Mouse (Mus musculus) kidney, embryonic 14.5 days (tissue): ENCODE measurements at regions not wholly inside any gene's neighbourhood (a gene's known extent, or its start where the extent isn't known, plus 50 kb on each side); places are given as distances from the start of the nearest gene placed in this dataset.
A peak's percentile ranks its signal among the peaks of the same experiment; 100 is the strongest.

Experiments
- ATAC-seq: fragments of 200-750 bp; cut with Nextera tagmentation; 2 replicates; pipeline ENCODE4 v1.8.0; 2017; ENCODE audit warnings: moderate number of reproducible peaks, mild to moderate bottlenecking, moderate TSS enrichment, moderate library complexity; ENCODE audit not compliant: low FRiP score, low TSS enrichment
- H3K27ac ChIP-seq: fragments of 300-500 bp; sonication (generic); 2 replicates; pipeline ENCODE4 v1.5.1; 2014; ENCODE audit warnings: low read depth, mild to moderate bottlenecking, low read length, moderate library complexity, mixed read lengths
- H3K27me3 ChIP-seq: fragments of 300-500 bp; sonication (generic); 2 replicates; pipeline ENCODE4 v1.6.1; 2014; ENCODE audit warnings: mild to moderate bottlenecking, low read length; ENCODE audit not compliant: control insufficient read depth, insufficient read depth
- H3K36me3 ChIP-seq: fragments of 300-500 bp; sonication (generic); 2 replicates; pipeline ENCODE4 v1.6.1; 2014; ENCODE audit warnings: low read length, mixed read lengths; ENCODE audit not compliant: control insufficient read depth, insufficient read depth
- H3K4me1 ChIP-seq: fragments of 300-500 bp; sonication (generic); 2 replicates; pipeline ENCODE4 v1.6.1; 2014; ENCODE audit warnings: low read length, mixed read lengths; ENCODE audit not compliant: control insufficient read depth, insufficient read depth
- H3K4me2 ChIP-seq: fragments of 300-500 bp; sonication (generic); replicated peaks from 2 replicates; pipeline ENCODE4 v1.6.1; 2014; ENCODE audit warnings: low read depth, mild to moderate bottlenecking, low read length
- H3K4me3 ChIP-seq: fragments of 300-500 bp; sonication (generic); 2 replicates; pipeline ENCODE4 v1.5.1; 2014; ENCODE audit warnings: mild to moderate bottlenecking, low read length
- H3K9ac ChIP-seq: fragments of 300-500 bp; sonication (generic); 2 replicates; pipeline ENCODE4 v1.6.1; 2014; ENCODE audit warnings: low read depth, mild to moderate bottlenecking, low read length, moderate library complexity
- H3K9me3 ChIP-seq: fragments of 300-500 bp; sonication (generic); 2 replicates; pipeline ENCODE4 v1.6.1; 2016; ENCODE audit warnings: low read length; ENCODE audit not compliant: control insufficient read depth
- WGBS: fragments of 180-500 bp; shearing (Covaris S2); extraction: QIAGEN DNeasy Blood & Tissue Kit; methylation state at CpG from one replicate; pipeline ENCODE4 v1.1.7; 2014; 5-methylcytosine and 5-hydroxymethylcytosine counted together

DNA sequence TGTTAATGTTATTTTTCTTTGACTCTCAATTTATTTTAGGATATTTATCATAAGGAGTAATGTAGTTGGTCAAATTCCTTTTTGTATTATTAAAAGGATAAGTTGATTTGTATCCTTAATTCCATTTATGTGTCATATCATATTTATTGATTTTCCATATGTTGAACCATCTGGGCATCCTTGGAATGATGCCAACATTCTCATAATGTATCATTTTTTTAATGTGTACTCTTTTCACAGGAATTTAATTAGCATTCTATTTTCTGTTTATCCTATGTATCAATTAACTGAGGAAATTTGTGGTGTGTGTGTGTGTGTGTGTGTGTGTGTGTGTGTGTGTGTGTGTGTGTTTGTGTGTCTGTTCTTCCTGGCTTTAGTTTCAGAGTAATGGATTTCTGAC is 779.6 kb downstream of the Pcdh7 start:
- H3K27ac ChIP-seq: no peak overlapping the region
- H3K4me1 ChIP-seq: no peaks in the 10 kb centered on the region
- no peak overlapping the region for H3K9ac ChIP-seq
- no peak overlapping the region for H3K4me3 ChIP-seq
- ATAC-seq: no peak
- no peaks in the 10 kb centered on the region for H3K36me3 ChIP-seq
- H3K27me3 ChIP-seq: no peaks in the 10 kb centered on the region
- H3K9me3 ChIP-seq: no peaks in the 10 kb centered on the region
- no peak overlapping the region for H3K4me2 ChIP-seq

DNA sequence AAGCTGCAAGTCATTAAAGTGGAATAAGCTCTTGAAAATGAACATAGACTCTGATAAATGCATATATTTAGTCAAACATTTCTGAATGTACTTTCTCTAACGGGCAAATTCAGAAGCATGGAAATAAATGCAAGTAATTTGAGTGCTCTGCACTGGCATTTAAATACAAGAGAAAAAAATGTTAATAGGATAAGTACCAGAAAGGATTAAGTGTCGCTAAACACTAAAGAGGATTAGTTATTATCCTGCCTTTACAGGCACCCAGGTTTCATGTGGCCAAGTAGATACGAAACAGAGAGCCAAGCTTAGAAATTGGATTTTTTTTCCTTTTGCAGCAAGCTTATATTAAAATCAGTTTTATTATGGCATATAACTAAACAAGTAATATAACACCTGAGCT is 813.8 kb downstream of the Pcdh7 start:
- Histone ChIP-seq H3K27ac (no peak overlapping the region), H3K4me1 (no peaks in the 10 kb centered on the region), H3K27me3 (no peaks in the 10 kb centered on the region), H3K36me3 (no peaks in the 10 kb centered on the region), H3K9ac (no peak overlapping the region), H3K4me3 (no peak overlapping the region), H3K4me2 (no peak overlapping the region), H3K9me3 (no peaks in the 10 kb centered on the region)
- 78% methylated on average over 3 of the region's 3 CpGs for WGBS
- ATAC-seq: no peak

- Histone ChIP-seq H3K9ac (no peak overlapping the region), H3K9me3 (no peaks in the 10 kb centered on the region), H3K36me3 (no peaks in the 10 kb centered on the region), H3K4me3 (no peak overlapping the region), H3K4me2 (no peak overlapping the region), H3K27ac (no peak overlapping the region), H3K4me1 (no peaks in the 10 kb centered on the region), H3K27me3 (no peaks in the 10 kb centered on the region)
- peak; percentile 60; the same call in 1 of the 2 replicates for ATAC-seq
These were observed 839.0 kb downstream of the Pcdh7 start for GRCm38 (mm10) chr5:58556770-58557169.

- ATAC-seq: no peak
- Histone ChIP-seq H3K27ac (no peak overlapping the region), H3K9ac (no peak overlapping the region), H3K9me3 (no peaks in the 10 kb centered on the region), H3K4me2 (no peak overlapping the region), H3K27me3 (no peaks in the 10 kb centered on the region), H3K4me1 (no peaks in the 10 kb centered on the region), H3K4me3 (no peak overlapping the region), H3K36me3 (no peaks in the 10 kb centered on the region)
- 79% methylated on average over 4 of the region's 4 CpGs for WGBS
These were observed 842.0 kb downstream of the Pcdh7 start for GRCm38 (mm10) chr5:58559816-58560215.

DNA sequence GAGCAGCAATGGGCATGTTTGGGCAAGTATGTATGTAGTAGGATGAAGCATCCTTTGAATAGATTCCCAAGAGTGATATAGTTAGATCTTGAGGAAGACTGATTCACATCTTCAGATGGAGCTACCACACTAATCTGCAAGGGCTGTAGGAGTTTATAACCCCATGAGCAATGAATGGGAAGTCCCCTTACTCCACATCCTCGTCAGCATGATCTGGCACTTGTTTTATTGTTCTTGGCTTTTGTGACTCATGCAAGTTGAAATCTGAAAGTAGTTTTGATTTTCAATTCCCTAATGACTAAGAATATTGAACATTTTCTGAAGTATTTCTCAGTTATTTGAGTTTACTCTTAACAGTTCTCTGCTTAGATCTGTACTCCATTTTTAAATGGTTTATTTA is 882.1 kb downstream of the Pcdh7 start:
- no peaks in the 10 kb centered on the region for H3K36me3 ChIP-seq
- H3K4me2 ChIP-seq: no peak overlapping the region
- H3K27me3 ChIP-seq: no peaks in the 10 kb centered on the region
- ATAC-seq: no peak
- no peaks in the 10 kb centered on the region for H3K9me3 ChIP-seq
- 43% methylated on average over 1 of the region's 1 CpGs for WGBS
- no peaks in the 10 kb centered on the region for H3K4me1 ChIP-seq
- no peak overlapping the region for H3K4me3 ChIP-seq
- H3K27ac ChIP-seq: no peak overlapping the region
- H3K9ac ChIP-seq: no peak overlapping the region

DNA sequence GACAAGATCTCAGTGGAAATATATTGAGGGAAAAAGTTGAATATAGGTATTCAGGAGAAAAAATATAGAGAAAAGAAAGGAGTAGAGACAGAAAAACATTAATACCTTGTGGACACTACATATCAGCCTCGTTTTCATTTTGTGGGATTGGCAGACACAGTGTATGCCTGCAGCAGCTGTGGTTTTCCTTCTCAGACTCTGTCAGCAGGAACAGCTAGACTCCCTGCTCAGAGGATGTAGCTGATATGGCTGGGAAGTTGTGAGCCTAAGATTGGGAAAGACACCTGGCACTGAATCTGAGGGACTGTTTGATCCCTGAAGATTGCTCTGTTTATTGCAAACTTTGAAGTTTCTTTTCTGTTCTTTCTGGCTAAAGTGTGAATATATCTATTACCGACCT is 903.8 kb downstream of the Pcdh7 start:
- Histone ChIP-seq H3K4me1 (no peaks in the 10 kb centered on the region), H3K4me2 (no peak overlapping the region), H3K27ac (no peak overlapping the region), H3K9ac (no peak overlapping the region), H3K9me3 (no peaks in the 10 kb centered on the region), H3K36me3 (no peaks in the 10 kb centered on the region), H3K27me3 (no peaks in the 10 kb centered on the region), H3K4me3 (no peak overlapping the region)
- 69% methylated on average over 2 of the region's 2 CpGs for WGBS
- ATAC-seq: no peak
